Mouse (Mus musculus) adipose tissue, adult 10 weeks (tissue): ENCODE measurements around the gene E130218I03Rik. TPM values are rescaled to one million over a fixed set of nuclear protein-coding genes. Genes with fewer than 3 reads are reported as not detected.

Experiments used
- polyA plus RNA-seq: library from polyadenylated mRNA; stranded (reverse); fragments of 350-450 nt; fragmentation: Illumina TruSeq; extraction: RNeasy Lipid Tissue Mini Kit (QIAGEN cat#74804); gene quantifications from one replicate; pipeline ENCODE4 v1.2.3, GENCODE M21; 2014; ENCODE audit warnings: low read depth, low replicate concordance

The E130218I03Rik gene
- not detected for polyA plus RNA-seq

GRCm38 (mm10) chr4:134243516-134244250 lies at the start of gene E130218I03Rik:
TSS of gene E130218I03Rik (plus strand) at chr4:134243662.

DNA sequence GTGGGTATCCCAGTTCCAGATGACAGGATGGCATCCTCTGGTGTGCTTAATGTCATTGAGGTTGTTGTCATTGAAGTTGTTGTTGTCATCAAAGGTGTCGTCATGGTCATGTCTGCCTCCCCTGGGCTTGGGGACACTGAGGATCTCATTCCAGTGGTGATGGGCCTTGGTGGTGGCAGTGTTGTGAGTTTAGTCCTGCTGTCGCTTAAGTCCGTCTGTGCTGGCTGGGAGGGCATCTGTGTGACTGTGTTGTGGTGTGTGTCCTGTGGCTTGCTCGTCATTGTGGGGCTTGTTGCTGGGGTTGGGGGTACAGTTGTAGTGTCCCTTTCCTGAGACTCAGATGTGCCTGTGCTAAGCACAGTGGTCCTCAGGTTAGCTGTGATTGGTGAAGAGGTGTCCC lies 40.6 kb upstream of the E130218I03Rik start, which contains the start of gene Gm7534:
Gene Gm7534 (minus strand): TSS at position 101 of the 400 bp plus-strand sequence.

GRCm38 (mm10) chr4:134227194-134227593 lies 16.3 kb upstream of the E130218I03Rik start, which contains the start of gene Catsper4:
TSS of gene Catsper4 (minus strand) at chr4:134227383.

DNA sequence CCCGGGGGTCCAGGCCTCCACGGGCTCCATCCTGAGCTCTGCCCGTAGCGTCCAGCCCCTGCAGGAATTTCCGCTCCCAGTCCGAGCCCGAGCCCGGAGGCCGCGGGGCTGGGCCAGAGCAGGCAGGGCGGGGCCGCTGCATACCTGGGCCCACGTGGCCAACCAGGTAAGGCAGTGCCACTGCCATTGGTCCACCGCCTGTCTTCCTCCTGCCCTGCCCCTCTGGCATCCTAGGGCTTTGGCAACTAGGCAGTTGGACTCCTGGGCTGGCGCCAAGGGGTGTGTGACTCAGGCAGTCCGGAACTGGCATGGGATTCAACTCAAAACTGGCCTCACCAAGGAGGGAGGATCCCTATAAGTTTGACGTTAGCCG lies 5.2 kb upstream of the E130218I03Rik start, which contains the start of gene Cnksr1:
Gene Cnksr1 (minus strand): TSS at position 121 of the 373 bp plus-strand sequence.

DNA sequence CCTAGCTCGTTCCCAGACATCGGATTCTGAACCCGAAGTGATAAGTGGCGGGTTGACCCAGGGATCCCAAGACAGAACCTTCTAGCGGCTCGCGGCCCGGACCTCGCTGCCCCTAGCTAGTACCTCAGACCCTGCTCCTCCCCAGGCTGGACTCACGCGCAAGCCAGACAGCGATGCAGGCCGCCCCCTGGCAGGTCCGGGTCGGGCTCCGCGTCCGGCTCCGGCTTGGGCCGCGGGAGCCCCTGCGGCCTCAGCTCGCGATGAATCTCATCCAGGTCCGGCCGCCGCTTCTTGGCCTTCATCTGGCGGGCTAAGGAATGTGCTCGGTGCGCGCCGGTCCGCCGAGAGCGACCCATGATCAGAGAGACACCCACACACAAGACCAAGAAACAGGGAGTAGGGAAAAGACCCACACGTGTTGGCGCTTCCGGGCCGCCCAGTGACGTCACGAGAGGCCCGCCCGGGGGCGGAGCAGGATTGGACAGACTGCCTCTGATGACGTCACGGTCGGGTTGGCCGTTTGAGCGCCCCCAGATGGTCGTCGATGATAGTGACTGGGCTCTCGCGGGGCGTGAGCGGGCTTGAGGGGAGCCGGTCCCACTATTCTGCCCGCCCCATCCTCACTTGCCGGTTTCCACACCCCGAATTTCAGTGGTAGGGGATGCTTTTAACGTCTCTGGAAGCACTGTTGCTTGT lies 1.8 kb downstream of the E130218I03Rik start, which contains the start of gene Zfp593:
Gene Zfp593 (minus strand): TSS at position 445 of the 696 bp plus-strand sequence.

GRCm38 (mm10) chr4:134246719-134247258 lies 3.3 kb downstream of the E130218I03Rik start, which contains the start of gene Gm30191:
TSS of gene Gm30191 (plus strand) at chr4:134246935.

GRCm38 (mm10) chr4:134253722-134254324 lies 10.4 kb downstream of the E130218I03Rik start, which contains the start of gene Grrp1:
TSS of gene Grrp1 (minus strand) at chr4:134254106.

GRCm38 (mm10) chr4:134287575-134288025 lies 44.1 kb downstream of the E130218I03Rik start, which contains the start of gene Pdik1l:
TSS of gene Pdik1l (minus strand) at chr4:134287895.

Other genes starting within 250 kb of the E130218I03Rik start
- gene Dhdds, start 242.7 kb upstream of the E130218I03Rik start, polyA plus RNA-seq, result 36.1 TPM
- gene Lin28a, start 224.8 kb upstream of the E130218I03Rik start, polyA plus RNA-seq, result 0.07 TPM
- 0.56 TPM for gene Zfp683, start 189.8 kb upstream of the E130218I03Rik start, polyA plus RNA-seq
- gene Crybg2, start 182.8 kb upstream of the E130218I03Rik start, polyA plus RNA-seq, result 3.0 TPM
- 3,973 TPM for gene Cd52, start 148.6 kb upstream of the E130218I03Rik start, polyA plus RNA-seq
- gene Ubxn11, start 141.1 kb upstream of the E130218I03Rik start, polyA plus RNA-seq, result 23.7 TPM
- gene Sh3bgrl3, start 114.9 kb upstream of the E130218I03Rik start, polyA plus RNA-seq, result 448 TPM
- 23.1 TPM for gene Cep85, start 56.5 kb upstream of the E130218I03Rik start, polyA plus RNA-seq
- gene Gm7534, start 40.7 kb upstream of the E130218I03Rik start, polyA plus RNA-seq, result not detected
- gene Catsper4, start 16.3 kb upstream of the E130218I03Rik start, polyA plus RNA-seq, result 1.6 TPM
- gene Cnksr1, start 5.3 kb upstream of the E130218I03Rik start, polyA plus RNA-seq, result 8.3 TPM
- gene Zfp593, start 1.9 kb downstream of the E130218I03Rik start, polyA plus RNA-seq, result 8.1 TPM
- not detected for gene Gm30191, start 3.3 kb downstream of the E130218I03Rik start, polyA plus RNA-seq
- gene Grrp1, start 10.4 kb downstream of the E130218I03Rik start, polyA plus RNA-seq, result 7.4 TPM
- gene Pdik1l, start 44.2 kb downstream of the E130218I03Rik start, polyA plus RNA-seq, result 6.7 TPM
- gene Trim63, start 71.5 kb downstream of the E130218I03Rik start, polyA plus RNA-seq, result 1.4 TPM
- 65.8 TPM for gene Slc30a2, start 99.5 kb downstream of the E130218I03Rik start, polyA plus RNA-seq
- 2.0 TPM for gene Extl1, start 140.2 kb downstream of the E130218I03Rik start, polyA plus RNA-seq
- 45.9 TPM for gene Pafah2, start 152.7 kb downstream of the E130218I03Rik start, polyA plus RNA-seq
- 45.8 TPM for gene Stmn1, start 224.7 kb downstream of the E130218I03Rik start, polyA plus RNA-seq